Mouse (Mus musculus): ENCODE data around the gene Rbfox3.

DNA sequence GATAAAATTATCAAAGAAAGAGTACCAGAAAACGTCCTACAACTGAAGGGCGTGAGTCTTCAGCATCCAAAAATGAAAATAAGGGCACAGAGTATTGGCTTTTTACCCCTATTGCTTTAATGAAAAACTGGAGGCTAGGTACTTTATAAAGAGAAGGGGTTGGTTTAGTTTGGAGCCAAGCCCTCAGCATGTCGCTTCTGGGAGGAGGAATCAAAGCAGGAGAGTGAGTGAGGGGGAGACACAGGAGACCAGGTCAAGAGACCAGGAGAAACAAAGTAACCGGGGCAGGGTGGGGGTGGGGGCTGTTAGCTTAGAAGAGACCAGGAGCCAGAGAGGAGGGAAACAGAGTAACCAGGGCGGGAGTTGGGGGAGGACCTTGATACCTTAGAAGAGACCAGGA lies 29.9 kb upstream of the Rbfox3 start:
- no peak for TF ChIP-seq POLR2A (IDR thresholded peaks at IDR 0.05; ENCODE audit: borderline replicate concordance, control insufficient read depth, low read depth, low read length)
- no peak for TF ChIP-seq CTCF (IDR thresholded peaks at IDR 0.05; ENCODE audit: control insufficient read depth, insufficient read depth, low read length)
